Mouse (Mus musculus): ENCODE results near the gene Htra3.

GRCm38 (mm10) chr5:35705411-35705810 lies 25.8 kb upstream of the Htra3 start:
- no peak for TF ChIP-seq CTCF (IDR thresholded peaks at IDR 0.05; ENCODE audit: low read depth)
- TF ChIP-seq EP300 (IDR thresholded peaks at IDR 0.05; ENCODE audit: low read depth): no peak

Measured in liver, embryonic 14.5 days (tissue).